Mouse (Mus musculus) liver, embryonic 14.5 days (tissue): Measurements from ENCODE around the gene Ppp6r3. TPM values are rescaled to one million over a fixed set of nuclear protein-coding genes. Genes with fewer than 3 reads are reported as not detected.

Experiments
- ATAC-seq: fragments of 200-750 bp; cut with Nextera tagmentation; 2 replicates; pipeline ENCODE4 v1.8.0; 2017; ENCODE audit warnings: moderate number of reproducible peaks, mild to moderate bottlenecking, moderate library complexity; ENCODE audit not compliant: insufficient read depth
- DNase-seq, 3 experiments: peaks; one replicate each; pipeline ENCODE4 v3.0.0-alpha.2; 2012 to 2013; ENCODE audit warnings: low read depth in 3 of 3, low spot score in 3 of 3
- H3K27ac ChIP-seq: fragments of 300-500 bp; sonication (generic); 2 replicates; pipeline ENCODE4 v1.5.1; 2014; ENCODE audit warnings: moderate library complexity, mild to moderate bottlenecking, control low read depth, inconsistent platforms
- H3K27me3 ChIP-seq: fragments of 300-500 bp; sonication (generic); 2 replicates; pipeline ENCODE4 v1.6.1; 2014; ENCODE audit warnings: mild to moderate bottlenecking, low read length, moderate library complexity; ENCODE audit not compliant: control insufficient read depth, insufficient read depth
- H3K36me3 ChIP-seq: fragments of 300-500 bp; sonication (generic); replicated peaks from 2 replicates; pipeline ENCODE4 v1.6.1; 2014; ENCODE audit warnings: low read depth; ENCODE audit not compliant: control insufficient read depth, insufficient read depth
- H3K4me1 ChIP-seq, 2 experiments: fragments of 200-500 bp in 1 of 2; fragments of 300-500 bp in 1 of 2; sonication (generic) in 1 of 2; replicated peaks; 2 replicates each; pipeline ENCODE4 v1.6.1; 2012 to 2014; ENCODE audit warnings: antibody characterized with exemption in 1 of 2, inconsistent platforms in 1 of 2, low read length in 1 of 2; ENCODE audit not compliant: control insufficient read depth in 2 of 2, insufficient read depth in 2 of 2
- H3K4me2 ChIP-seq: fragments of 300-500 bp; sonication (generic); 2 replicates; pipeline ENCODE4 v1.6.1; 2014; ENCODE audit warnings: low read depth, mild to moderate bottlenecking, control low read depth, moderate library complexity
- H3K4me3 ChIP-seq, 2 experiments: fragments of 200-500 bp in 1 of 2; fragments of 300-500 bp in 1 of 2; sonication (generic) in 1 of 2; 2 replicates each; pipeline ENCODE4 v1.5.1; 2012 to 2014; ENCODE audit warnings: low read depth in 2 of 2, low read length in 2 of 2, mild to moderate bottlenecking in 2 of 2, control low read depth in 1 of 2, inconsistent platforms in 1 of 2, moderate library complexity in 1 of 2; ENCODE audit not compliant: insufficient read depth in 1 of 2
- H3K9ac ChIP-seq: fragments of 300-500 bp; sonication (generic); replicated peaks from 2 replicates; pipeline ENCODE4 v1.6.1; 2014; ENCODE audit warnings: mild to moderate bottlenecking, control low read depth, moderate library complexity
- H3K9me3 ChIP-seq: fragments of 300-500 bp; sonication (generic); 2 replicates; pipeline ENCODE4 v1.6.1; 2016; ENCODE audit warnings: low read length, mixed read lengths; ENCODE audit not compliant: control insufficient read depth
- CTCF ChIP-seq: IDR thresholded peaks from 2 replicates; pipeline ENCODE4 v1.5.1; 2016; ENCODE audit warnings: antibody characterized with exemption, low read depth, control low read depth
- EP300 ChIP-seq: IDR thresholded peaks from 2 replicates; pipeline ENCODE4 v1.6.1; 2016; ENCODE audit warnings: antibody characterized with exemption, low read depth
- WGBS: fragments of 180-500 bp; shearing (Covaris S2); extraction: QIAGEN DNeasy Blood & Tissue Kit; methylation state at CpG from one replicate; pipeline ENCODE4 v1.1.7; 2014; ENCODE audit not compliant: insufficient replicate concordance; 5-methylcytosine and 5-hydroxymethylcytosine counted together
- polyA plus RNA-seq, 2 experiments: library from polyadenylated mRNA; depleted of rRNA in 1 of 2; stranded (reverse) in 1 of 2; unstranded in 1 of 2; fragments of >200 nt; fragmentation: Nextera tagmentation in 1 of 2; extraction: Ambion mirVana in 1 of 2; gene quantifications; 2 replicates each; pipeline versions ENCODE4 v1.2.1 to v1.2.3; 2012 to 2014

Gene Ppp6r3
- polyA plus RNA-seq, 2 experiments = 22.6 TPM

GRCm38 (mm10) chr19:3471218-3471617 is 104.3 kb downstream of the Ppp6r3 start:
- Histone ChIP-seq H3K4me1 (no peaks in the 10 kb centered on the region), H3K27me3 (no peaks in the 10 kb centered on the region), H3K9me3 (no peaks in the 10 kb centered on the region), H3K4me3 (no peak overlapping the region), H3K36me3 (peaks cover 56% of the 10 kb centered on the region), H3K9ac (no peak overlapping the region), H3K4me2 (no peak overlapping the region), H3K27ac (no peak overlapping the region)
- ATAC-seq (no peak), DNase-seq (no peak)
- WGBS = 68% methylated on average over 2 of the region's 2 CpGs
- no peak for TF ChIP-seq CTCF

DNA sequence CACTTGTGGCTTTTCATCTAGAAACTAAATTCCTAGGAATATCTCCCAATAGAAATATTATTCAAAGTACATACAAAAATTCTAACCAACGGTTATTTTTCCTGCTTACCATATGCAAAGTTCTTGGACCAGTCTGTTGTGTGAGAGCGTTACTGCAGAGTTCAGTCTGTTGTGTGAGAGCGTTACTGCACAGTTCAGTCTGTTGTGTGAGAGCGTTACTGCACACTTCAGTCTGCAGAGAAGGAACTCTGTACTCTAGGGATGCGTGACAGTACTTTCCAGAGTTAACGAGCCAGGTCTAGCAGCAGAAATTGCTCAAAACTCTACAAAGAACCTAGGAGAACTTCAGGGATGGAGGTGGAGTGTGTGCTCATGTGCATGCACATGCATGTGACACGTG is 108.0 kb downstream of the Ppp6r3 start:
- no peak for TF ChIP-seq EP300
- no peak for TF ChIP-seq CTCF
- peaks cover 79% of the 10 kb centered on the region for H3K36me3 ChIP-seq
- ATAC-seq (no peak), DNase-seq (no peak)
- no peak overlapping the region for H3K4me3 ChIP-seq
- WGBS = 94% methylated on average over 7 of the region's 7 CpGs
- H3K27ac ChIP-seq = no peak overlapping the region
- H3K27me3 ChIP-seq = no peaks in the 10 kb centered on the region
- no peaks in the 10 kb centered on the region for H3K9me3 ChIP-seq
- H3K4me1 ChIP-seq = no peaks in the 10 kb centered on the region
- no peak overlapping the region for H3K4me2 ChIP-seq
- H3K9ac ChIP-seq = no peak overlapping the region

GRCm38 (mm10) chr19:3459986-3460385 is 115.6 kb downstream of the Ppp6r3 start:
- TF ChIP-seq CTCF (no peak), EP300 (no peak)
- H3K9ac ChIP-seq = no peak overlapping the region
- no peaks in the 10 kb centered on the region for H3K4me1 ChIP-seq
- peaks cover 79% of the 10 kb centered on the region for H3K36me3 ChIP-seq
- H3K4me3 ChIP-seq = no peak overlapping the region
- DNase-seq (no peak), ATAC-seq (no peak)
- no peak overlapping the region for H3K4me2 ChIP-seq
- H3K27me3 ChIP-seq = no peaks in the 10 kb centered on the region
- no peak overlapping the region for H3K27ac ChIP-seq
- H3K9me3 ChIP-seq = no peaks in the 10 kb centered on the region
- 88% methylated on average over 3 of the region's 3 CpGs for WGBS

GRCm38 (mm10) chr19:3458331-3459099 is 117.0 kb downstream of the Ppp6r3 start:
- no peak overlapping the region for H3K9ac ChIP-seq
- DNase-seq (no peak), ATAC-seq (no peak)
- H3K27ac ChIP-seq = no peak overlapping the region
- WGBS = 85% methylated on average over 6 of the region's 6 CpGs
- H3K4me1 ChIP-seq = no peaks in the 10 kb centered on the region
- H3K27me3 ChIP-seq = no peaks in the 10 kb centered on the region
- no peak for TF ChIP-seq CTCF
- no peak for TF ChIP-seq EP300
- peaks cover 69% of the 10 kb centered on the region for H3K36me3 ChIP-seq
- no peaks in the 10 kb centered on the region for H3K9me3 ChIP-seq
- H3K4me3 ChIP-seq = no peak overlapping the region
- H3K4me2 ChIP-seq = no peak overlapping the region

- WGBS = 89% methylated on average over 4 of the region's 4 CpGs
- Histone ChIP-seq H3K27me3 (no peaks in the 10 kb centered on the region), H3K9me3 (no peaks in the 10 kb centered on the region), H3K4me3 (no peak overlapping the region), H3K4me1 (no peaks in the 10 kb centered on the region), H3K27ac (no peak overlapping the region), H3K4me2 (no peak overlapping the region), H3K9ac (no peak overlapping the region), H3K36me3 (peaks cover 62% of the 10 kb centered on the region)
- ATAC-seq (no peak), DNase-seq (no peak)
- TF ChIP-seq CTCF (no peak), EP300 (no peak)
These were observed 117.8 kb downstream of the Ppp6r3 start for GRCm38 (mm10) chr19:3457700-3458099.
